ENCODE assay signal across 25 mouse cellular contexts in the genomic region with DNA sequence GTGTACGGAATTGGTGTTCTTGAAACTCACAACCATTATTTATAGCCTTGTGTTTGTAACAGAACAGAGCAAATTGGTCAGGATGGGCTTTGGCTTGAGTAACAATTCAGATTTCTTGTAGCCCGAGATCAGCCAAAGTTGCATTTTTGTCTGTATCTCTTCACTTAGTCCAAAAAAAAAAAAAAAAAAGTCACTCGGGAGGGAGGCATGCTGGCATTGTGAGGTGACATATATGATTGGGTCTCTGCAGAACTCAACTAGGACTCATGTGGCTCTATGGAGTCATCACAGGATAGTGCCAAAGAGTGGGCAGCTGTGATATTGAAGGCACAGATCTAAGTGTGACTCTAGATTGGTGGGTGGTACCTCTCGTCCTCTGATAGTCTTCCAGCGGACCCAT.
"Had no signal": no experiment of that assay in that cellular context is flagged by ENCODE, and none has a peak within 500 bp of the region (broad histone marks: within the 10 kb centered on the region; RNA-seq: fewer than 3 reads in every experiment).

No protein-coding gene starts in this region.

- ATAC-seq: inflammation-experienced regulatory T-cells, adult 6 months; intestine, embryonic 15.5 days; intestine, postnatal 0 days; liver, embryonic 12.5 days had no signal

- H3K9me3 ChIP-seq: heart, embryonic 10.5 days; heart, embryonic 12.5 days; hindbrain, embryonic 13.5 days; hindbrain, embryonic 15.5 days; intestine, embryonic 15.5 days; limb, embryonic 13.5 days; limb, embryonic 15.5 days; liver, embryonic 12.5 days had no signal

- H3K9ac ChIP-seq: heart, embryonic 12.5 days; hindbrain, embryonic 13.5 days; hindbrain, embryonic 15.5 days; intestine, embryonic 15.5 days; limb, embryonic 13.5 days; limb, embryonic 15.5 days; liver, embryonic 12.5 days; liver, embryonic 14.5 days had no signal

- H3K27ac ChIP-seq: gastrocnemius, adult 2 months; heart, embryonic 10.5 days; hindbrain, embryonic 13.5 days; hindbrain, embryonic 15.5 days; intestine, embryonic 15.5 days; limb, embryonic 13.5 days; limb, embryonic 15.5 days; liver, embryonic 12.5 days; liver, embryonic 14.5 days had no signal

- H3K36me3 ChIP-seq: heart, embryonic 10.5 days; heart, embryonic 12.5 days; hindbrain, embryonic 13.5 days; hindbrain, embryonic 15.5 days; intestine, embryonic 15.5 days; limb, embryonic 13.5 days; limb, embryonic 15.5 days; liver, embryonic 12.5 days had no signal

- H3K4me3 ChIP-seq: gastrocnemius, adult 2 months; heart, embryonic 10.5 days; heart, embryonic 12.5 days; hindbrain, embryonic 13.5 days; hindbrain, embryonic 15.5 days; intestine, embryonic 15.5 days; limb, embryonic 13.5 days; limb, embryonic 15.5 days; liver, embryonic 12.5 days had no signal

- DNase-seq: gastrocnemius, adult 2 months; gastrocnemius, postnatal 10 days; gastrocnemius, postnatal 25 days; heart, adult 18-20 months; heart, postnatal 14 days; heart, postnatal 36 days; kidney, adult 18-20 months; kidney, adult 8-10 months; kidney, postnatal 10 days; kidney, postnatal 25 days; kidney, postnatal 4 days; layer of hippocampus, adult 9-11 months; layer of hippocampus, postnatal 36 days; left cerebral cortex, postnatal 4 days had no signal

- H3K4me2 ChIP-seq: heart, embryonic 12.5 days; hindbrain, embryonic 13.5 days; hindbrain, embryonic 15.5 days; intestine, embryonic 15.5 days; limb, embryonic 13.5 days; limb, embryonic 15.5 days; liver, embryonic 12.5 days had no signal
